Mouse (Mus musculus): ENCODE results near the gene Angptl6.
A peak's percentile ranks its signal among the peaks of the same experiment; 100 is the strongest.

Angptl6 gene

GRCm38 (mm10) chr9:20879097-20879792 is at the start of gene Angptl6:
Angptl6 (minus strand) TSS chr9:20879727.
- no peak for DNase-seq

GRCm38 (mm10) chr9:20923258-20923657 is 43.7 kb upstream of the Angptl6 start:
- DNase-seq: no peak

GRCm38 (mm10) chr9:20916160-20916559 is 36.6 kb upstream of the Angptl6 start:
- DNase-seq: peak; percentile 65

GRCm38 (mm10) chr9:20909948-20910347 is 30.4 kb upstream of the Angptl6 start:
- DNase-seq: no peak

- no peak for DNase-seq
Measured at GRCm38 (mm10) chr9:20902174-20902491, 22.6 kb upstream of the Angptl6 start.

GRCm38 (mm10) chr9:20901466-20902173 is 22.1 kb upstream of the Angptl6 start:
- DNase-seq: peak; percentile 78

- DNase-seq: peak; percentile 86
Measured at GRCm38 (mm10) chr9:20898511-20899073, 19.1 kb upstream of the Angptl6 start, which contains the start of gene Eif3g. Eif3g (minus strand) TSS chr9:20898623.

- no peak for DNase-seq
Measured at GRCm38 (mm10) chr9:20897736-20898510, 18.4 kb upstream of the Angptl6 start.

GRCm38 (mm10) chr9:20895382-20895781 is 15.9 kb upstream of the Angptl6 start:
- DNase-seq: no peak

- DNase-seq: no peak
Measured at GRCm38 (mm10) chr9:20894629-20895028, 15.1 kb upstream of the Angptl6 start.

- DNase-seq: no peak
Measured at GRCm38 (mm10) chr9:20893590-20894343, 14.2 kb upstream of the Angptl6 start.

GRCm38 (mm10) chr9:20893069-20893468 is 13.5 kb upstream of the Angptl6 start:
- no peak for DNase-seq

- no peak for DNase-seq
Measured at GRCm38 (mm10) chr9:20892104-20892653, 12.7 kb upstream of the Angptl6 start.

- no peak for DNase-seq
Measured at GRCm38 (mm10) chr9:20891339-20892103, 12.0 kb upstream of the Angptl6 start.

GRCm38 (mm10) chr9:20890411-20890810 is 10.9 kb upstream of the Angptl6 start:
- no peak for DNase-seq

GRCm38 (mm10) chr9:20889185-20890141 is 9.9 kb upstream of the Angptl6 start:
- no peak for DNase-seq

- DNase-seq: no peak
Measured at GRCm38 (mm10) chr9:20888386-20888765, 8.8 kb upstream of the Angptl6 start.

- DNase-seq: peak; percentile 97
Measured at GRCm38 (mm10) chr9:20887704-20888385, 8.3 kb upstream of the Angptl6 start, which contains the start of gene Ppan. Ppan (plus strand) TSS chr9:20888175.

GRCm38 (mm10) chr9:20887191-20887590 is 7.7 kb upstream of the Angptl6 start:
- no peak for DNase-seq

- no peak for DNase-seq
Measured at GRCm38 (mm10) chr9:20886563-20886962, 7.0 kb upstream of the Angptl6 start.

All from kidney, adult 9 months (tissue).